Mouse (Mus musculus) thymus, postnatal 4 days (tissue): ENCODE measurements around the gene Chil4.
"Not testable (repeated sequence)": the region's sequence is repeated elsewhere in the genome, so short reads cannot be mapped to it uniquely, and the experiment has no call there.

Experiments
- DNase-seq: peaks from one replicate; pipeline ENCODE4 v3.0.0; 2021

Chil4 gene

GRCm38 (mm10) chr3:106219407-106219806 is at the start of gene Chil4:
Gene Chil4, minus strand, starts transcription at chr3:106219507.
- DNase-seq: no peak

DNA sequence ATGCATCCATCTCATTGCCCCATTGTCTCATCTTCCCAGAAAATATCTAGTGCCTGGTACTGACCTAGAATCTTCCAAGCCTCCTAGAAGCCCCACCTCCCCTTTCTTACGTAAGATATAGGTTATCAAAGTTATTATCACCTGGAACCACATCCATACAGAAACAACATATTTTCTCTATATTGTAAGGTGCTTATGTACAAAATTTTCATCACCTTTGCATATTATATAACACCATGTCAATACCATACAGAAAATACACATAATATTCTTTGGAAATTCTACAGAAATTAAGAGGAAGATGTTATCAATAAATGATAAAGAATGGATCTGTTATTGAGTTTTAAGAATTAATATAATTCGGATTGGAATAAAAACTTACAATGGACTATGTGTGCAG is 46.5 kb upstream of the Chil4 start:
- DNase-seq: no peak

DNA sequence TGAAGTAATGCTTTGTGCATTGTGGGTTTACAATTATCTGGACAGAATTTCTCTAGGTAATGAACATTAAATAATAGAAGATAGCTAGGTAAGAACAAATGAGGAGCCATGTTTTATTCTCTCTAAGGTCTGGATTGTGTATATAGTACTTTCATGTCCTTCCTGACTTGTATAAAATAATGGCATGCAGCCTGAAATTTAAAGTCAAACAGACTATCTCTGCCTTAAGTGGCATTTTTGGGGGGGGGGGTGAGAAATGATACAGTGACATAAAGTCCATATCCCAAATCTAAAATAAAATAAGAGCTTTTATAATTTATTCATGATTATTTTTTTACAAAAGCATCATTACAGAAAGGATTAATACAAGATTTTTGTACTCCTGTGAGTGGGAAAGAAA is 45.5 kb upstream of the Chil4 start:
- DNase-seq: no peak

GRCm38 (mm10) chr3:106257076-106257475 is 37.8 kb upstream of the Chil4 start:
- not testable (repeated sequence) for DNase-seq

- DNase-seq: no peak
These were observed 33.4 kb upstream of the Chil4 start for GRCm38 (mm10) chr3:106252719-106253118.

DNA sequence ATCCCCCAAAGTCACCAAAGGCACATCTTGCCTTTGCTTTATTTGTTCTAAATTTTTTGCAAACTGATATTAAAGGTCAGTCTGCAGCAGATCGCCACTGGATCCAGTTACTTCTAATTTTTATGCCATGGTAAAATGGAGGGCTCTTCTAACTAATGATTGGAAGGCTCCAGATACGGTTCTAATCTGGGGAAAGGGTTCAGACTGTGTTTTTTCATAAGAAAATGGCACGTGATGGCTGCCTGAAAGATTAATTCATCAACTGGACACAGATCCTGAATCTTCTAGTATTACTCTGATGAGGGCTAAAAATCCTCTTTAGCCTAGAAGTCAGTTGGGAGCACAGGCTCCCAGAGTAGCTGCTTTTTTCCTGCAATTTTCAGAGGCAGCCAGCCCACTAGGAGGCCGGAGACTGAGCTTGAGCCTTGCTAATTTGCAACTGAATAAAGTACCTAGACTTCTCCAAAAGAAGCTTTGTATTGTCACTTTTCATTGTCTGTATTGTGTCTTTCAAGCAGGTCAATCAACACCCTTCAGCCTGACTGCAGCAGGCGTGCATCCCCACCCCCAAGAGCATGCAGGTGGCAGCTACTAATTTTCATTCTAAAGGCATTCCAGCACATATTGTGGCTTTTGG is 31.6 kb upstream of the Chil4 start:
- DNase-seq: not testable (repeated sequence)

DNA sequence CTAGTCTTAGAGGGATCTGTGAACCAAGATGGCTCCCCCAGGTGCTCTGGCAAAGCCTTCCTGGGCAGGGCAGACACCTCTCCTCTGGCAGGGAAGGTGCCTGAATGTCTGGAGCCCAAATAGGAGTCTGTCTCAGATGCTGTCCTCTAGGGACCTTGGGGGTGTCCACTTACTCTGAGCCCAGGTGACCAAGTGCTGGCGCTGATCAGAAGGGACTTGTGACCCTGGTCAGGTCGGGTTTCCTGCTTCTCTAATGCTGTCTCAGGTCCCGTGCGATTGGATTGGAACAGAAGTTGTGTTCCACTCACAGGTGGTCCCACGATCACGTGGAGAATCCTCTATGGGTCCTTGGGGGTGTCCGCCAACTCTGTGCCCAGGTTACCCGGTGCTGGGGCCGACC is 28.1 kb upstream of the Chil4 start:
- not testable (repeated sequence) for DNase-seq

- not testable (repeated sequence) for DNase-seq
These were observed 20.9 kb upstream of the Chil4 start for GRCm38 (mm10) chr3:106240210-106240609.

DNA sequence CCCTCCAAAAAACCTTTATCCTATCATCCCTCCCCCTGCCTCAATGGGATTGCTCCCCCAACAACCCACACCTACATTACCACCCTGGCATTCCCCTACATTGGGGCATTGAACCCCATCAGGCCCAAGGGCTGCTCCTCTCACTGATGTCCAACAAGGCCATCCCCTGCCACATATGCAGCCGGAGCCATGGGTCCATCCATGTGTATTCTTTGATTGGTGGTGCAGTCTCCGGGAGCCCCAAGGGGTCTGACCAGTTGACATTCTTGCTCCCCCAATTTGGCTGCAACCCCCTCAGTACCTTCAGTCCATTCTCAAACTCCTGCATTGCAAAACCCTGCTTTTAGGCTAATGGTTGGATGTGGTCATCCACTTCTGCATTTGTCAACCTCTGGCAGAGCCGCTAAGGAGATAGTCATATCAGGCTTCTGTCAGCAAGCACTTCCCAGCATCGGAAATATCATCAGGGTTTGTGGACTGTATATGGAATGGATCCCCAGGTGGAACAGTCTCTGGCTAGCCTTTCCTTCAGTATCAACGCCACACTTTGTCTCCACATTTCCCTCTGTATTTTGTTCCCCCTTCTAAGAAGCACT is 20.0 kb upstream of the Chil4 start:
- no peak for DNase-seq

- not testable (repeated sequence) for DNase-seq
These were observed 4.1 kb upstream of the Chil4 start for GRCm38 (mm10) chr3:106223391-106223790.

GRCm38 (mm10) chr3:106221625-106222265 is 2.4 kb upstream of the Chil4 start:
- no peak for DNase-seq

DNA sequence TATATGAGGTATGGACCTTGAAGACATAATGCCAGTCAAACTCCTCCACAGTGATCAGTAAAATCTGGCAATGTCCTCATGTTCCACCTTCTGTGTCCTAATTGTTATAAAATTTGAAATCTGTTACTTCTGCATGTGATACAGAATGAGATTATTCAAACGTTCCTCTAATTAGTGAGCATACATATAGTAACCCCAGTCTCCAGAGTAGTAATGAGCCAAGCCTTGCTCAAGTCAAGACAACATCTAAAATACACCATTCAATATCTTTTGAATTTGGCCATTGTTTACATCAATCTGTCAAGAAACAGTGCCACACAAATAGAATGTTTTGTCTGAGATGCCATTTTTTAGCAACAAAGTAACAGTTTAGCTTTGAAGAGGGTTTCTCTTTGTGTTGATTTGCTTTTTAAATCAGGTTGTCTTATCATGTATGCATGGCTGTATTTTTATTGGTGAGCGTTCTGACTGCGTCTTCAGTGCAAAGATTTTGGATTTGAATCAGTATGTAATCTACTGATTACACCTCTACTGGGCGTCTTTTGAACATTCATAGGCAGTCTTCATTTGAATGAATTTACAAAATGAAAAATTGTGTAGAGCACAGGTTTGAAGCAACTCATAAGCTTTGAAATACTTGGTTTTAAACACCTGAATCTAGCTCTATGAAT is 888 bp downstream of the Chil4 start:
- not testable (repeated sequence) for DNase-seq

DNA sequence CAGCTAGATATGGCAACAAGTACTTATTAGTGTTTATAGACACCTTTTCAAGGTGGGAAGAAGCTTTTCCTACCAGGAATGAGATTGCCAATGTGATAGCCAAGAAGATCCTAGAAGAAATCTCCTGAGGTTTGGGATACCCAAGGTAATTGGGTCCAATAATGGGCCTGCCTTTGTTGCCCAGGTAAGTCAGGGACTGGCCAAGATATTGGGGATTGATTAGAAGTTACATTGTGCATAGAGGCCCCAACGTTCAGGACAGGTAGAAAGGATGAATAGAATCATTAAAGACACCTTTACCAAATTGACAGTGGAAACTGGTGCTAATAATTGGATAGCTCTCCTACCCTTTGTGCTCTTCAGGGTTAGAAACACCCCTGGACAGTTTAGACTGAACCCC is 21.3 kb downstream of the Chil4 start:
- DNase-seq: not testable (repeated sequence)

DNA sequence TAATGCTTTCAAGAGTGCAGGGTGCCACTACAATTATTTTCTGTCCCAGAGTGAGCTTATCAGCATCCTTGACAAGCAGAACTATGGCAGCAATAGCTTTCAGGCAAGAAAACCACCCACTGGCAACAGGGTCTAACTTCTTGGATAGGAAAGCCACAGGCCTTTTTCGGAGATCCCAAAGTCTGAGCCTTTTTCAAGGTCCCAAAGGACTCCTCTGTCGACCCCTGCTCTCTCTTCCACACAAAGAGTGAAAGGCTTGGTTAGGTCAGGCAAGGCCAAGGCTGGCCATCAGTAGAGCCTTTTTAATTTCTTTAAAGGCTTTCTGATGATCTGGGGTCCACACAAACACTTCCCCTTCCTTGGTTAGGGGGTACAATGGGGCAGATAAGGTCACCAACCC is 22.1 kb downstream of the Chil4 start:
- DNase-seq: not testable (repeated sequence)

DNA sequence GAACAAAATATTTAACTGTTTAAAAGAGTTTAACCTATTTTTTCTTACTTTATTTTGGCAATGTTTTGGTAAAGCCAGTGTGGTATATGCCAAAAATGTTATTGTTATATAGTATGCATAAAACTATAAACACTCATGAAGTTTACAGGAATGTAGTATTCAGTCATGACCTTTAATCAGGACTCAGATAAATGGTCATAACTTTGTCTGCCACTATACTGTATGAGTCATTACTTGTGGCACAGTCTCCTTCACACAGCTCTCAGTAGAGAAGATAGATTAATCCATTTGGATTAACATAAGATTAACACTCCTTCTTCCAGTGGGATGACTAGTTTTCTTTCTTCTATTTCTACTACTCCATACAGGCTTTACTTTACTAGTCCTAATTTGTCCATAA is 23.0 kb downstream of the Chil4 start:
- DNase-seq: no peak

- DNase-seq: no peak
These were observed 23.8 kb downstream of the Chil4 start for GRCm38 (mm10) chr3:106195486-106195885.

DNA sequence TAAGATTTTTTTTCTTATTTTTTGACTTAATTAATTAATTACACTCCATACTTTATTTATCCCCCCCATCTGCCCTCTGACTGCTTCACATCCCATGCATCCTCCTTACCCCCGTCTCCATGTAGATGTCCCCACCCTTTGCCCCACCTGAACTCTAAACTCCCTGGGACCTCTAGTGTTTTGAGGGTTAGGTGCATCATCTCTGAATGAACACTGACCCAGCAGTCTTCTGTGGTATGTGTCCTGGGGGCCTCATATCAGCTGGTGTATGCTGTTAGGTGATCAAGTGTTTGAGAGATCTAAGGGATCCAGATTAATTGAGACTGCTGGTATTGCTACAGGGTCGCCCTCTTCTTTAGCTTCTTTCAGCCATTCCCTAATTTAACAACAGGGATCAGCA is 31.3 kb downstream of the Chil4 start:
- no peak for DNase-seq

- DNase-seq: no peak
These were observed 41.7 kb downstream of the Chil4 start for GRCm38 (mm10) chr3:106177509-106178189.

GRCm38 (mm10) chr3:106174971-106175370 is 44.3 kb downstream of the Chil4 start:
- not testable (repeated sequence) for DNase-seq

DNA sequence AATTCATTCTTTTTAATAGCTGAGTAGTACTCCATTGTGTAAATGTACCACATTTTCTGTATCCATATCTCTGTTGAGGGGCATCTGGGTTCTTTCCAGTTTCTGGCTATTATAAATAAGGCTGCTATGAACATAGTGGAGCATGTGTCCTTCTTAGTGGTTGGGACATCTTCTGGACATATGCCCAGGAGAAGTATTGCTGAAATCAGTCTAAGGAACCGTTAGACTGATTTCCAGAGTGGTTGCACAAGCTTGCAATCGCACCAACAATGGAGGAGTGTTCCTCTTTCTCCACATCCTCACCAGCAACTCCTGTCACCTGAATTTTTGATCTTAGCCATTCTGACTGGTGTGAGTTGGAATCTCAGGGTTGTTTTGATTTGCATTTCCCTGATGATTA is 46.8 kb downstream of the Chil4 start:
- DNase-seq: not testable (repeated sequence)

DNA sequence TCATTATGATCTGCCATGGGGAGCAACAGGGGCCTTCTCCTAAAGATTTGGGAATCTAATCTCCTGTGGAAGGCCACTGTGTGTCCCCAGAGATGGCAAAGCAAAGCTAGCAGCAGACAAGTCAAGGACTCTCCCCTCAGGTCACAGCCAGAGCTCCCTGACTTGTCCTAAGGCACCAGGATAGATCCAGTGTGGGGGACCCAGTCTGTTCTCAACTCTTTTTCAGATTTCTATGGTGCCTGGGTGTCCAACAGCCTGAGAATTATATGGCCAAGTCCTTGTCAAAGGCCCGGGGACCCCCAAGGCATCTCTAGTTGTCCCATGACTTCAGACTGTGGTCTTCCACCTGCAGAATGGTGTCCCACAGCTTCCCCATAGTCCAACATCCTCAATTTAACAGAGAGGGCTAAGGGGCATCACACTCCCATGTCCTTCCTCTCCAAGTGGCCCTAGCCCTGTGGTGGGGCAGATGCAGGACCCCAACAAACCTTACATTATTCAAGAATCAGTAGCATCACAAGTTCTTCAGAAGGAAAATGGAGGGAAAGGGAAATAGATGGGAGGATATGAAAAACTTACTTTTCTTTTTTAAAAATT is 48.1 kb downstream of the Chil4 start:
- no peak for DNase-seq

- no peak for DNase-seq
These were observed 48.7 kb downstream of the Chil4 start for GRCm38 (mm10) chr3:106170522-106171053.
